Mouse (Mus musculus): ENCODE measurements around the gene Col28a1.

Gene Col28a1

DNA sequence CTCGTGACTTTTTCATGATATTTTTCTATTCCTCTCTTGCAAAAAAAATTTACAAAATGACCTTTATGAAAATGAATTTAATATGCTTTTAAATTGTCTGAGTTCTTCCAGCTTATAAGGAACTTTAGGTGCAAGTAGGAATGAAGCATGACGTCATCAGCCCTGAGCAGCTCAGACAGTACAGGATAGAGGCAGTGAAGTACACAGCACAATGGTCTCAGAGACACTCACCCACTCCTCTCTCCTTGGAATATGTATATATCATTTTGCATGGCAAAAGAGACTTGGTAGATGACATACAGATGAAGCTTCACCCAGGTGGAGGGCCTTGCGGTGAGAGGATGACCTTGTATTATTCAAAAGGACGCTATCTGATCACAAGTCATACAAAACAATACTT, 197.7 kb downstream of the Col28a1 start:
- in situ Hi-C loops (cut with MboI): no loop called here

DNA sequence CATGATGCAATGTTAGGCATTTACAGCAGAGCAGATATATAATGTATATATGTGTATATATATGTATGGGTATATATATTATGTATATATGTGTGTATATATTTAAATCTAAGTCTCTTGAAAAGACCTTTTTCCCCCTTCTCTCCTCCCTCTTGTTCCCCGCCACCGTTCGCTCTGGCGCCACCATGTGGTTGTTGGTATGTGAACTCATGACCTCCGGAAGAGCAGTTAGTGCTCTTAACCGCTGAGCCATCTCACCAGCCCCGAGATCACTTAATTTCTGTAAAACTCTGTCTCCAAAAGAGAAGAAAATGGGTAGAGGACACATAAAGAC, 208.8 kb downstream of the Col28a1 start:
- in situ Hi-C loops (cut with MboI): loop anchor here (10.0 kb wide), 1 partner anchor 249 kb away; no protein-coding TSS in a partner anchor

DNA sequence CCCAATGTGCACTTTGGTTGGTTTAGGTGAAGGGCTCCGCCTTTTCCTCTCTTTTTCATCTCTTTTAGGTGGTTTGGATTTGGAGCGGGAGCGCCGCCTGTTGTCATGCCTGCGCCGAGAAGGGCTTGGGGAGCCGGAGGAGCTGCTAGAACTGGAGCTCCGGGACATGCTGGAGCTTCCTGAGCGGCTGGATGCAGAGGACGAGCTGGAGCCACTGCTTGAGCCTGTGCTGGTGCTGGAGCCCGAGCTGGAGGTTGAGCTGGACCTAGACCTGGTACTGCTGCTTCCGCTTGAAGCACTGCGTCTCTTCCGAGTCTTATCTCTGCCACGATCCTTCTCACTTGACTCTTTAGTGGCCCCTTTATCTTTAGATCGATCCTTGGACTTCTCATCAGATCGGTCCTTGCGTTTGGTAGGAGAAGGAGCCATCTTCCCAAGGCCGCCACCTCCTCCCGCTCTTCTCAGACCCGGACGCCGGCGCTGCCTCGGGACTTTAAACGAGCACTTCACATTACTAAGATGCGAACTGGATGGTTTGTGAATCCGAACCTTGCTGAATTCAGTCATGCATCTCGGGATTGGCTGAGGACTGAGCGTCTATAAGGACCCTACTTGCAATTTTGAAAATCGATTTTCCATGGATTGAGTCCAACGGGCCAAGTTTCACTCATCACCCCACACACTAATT, 209.3 kb downstream of the Col28a1 start:
- in situ Hi-C loops (cut with MboI): loop anchor here (10.0 kb wide), 1 partner anchor 248 kb away; no protein-coding TSS in a partner anchor

GRCm38 (mm10) chr6:7971020-7971760, 221.2 kb downstream of the Col28a1 start:
- in situ Hi-C loops (cut with MboI): no loop called here

- in situ Hi-C loops (cut with MboI): no loop called here
Measured at GRCm38 (mm10) chr6:7969376-7969775, 223.0 kb downstream of the Col28a1 start.

DNA sequence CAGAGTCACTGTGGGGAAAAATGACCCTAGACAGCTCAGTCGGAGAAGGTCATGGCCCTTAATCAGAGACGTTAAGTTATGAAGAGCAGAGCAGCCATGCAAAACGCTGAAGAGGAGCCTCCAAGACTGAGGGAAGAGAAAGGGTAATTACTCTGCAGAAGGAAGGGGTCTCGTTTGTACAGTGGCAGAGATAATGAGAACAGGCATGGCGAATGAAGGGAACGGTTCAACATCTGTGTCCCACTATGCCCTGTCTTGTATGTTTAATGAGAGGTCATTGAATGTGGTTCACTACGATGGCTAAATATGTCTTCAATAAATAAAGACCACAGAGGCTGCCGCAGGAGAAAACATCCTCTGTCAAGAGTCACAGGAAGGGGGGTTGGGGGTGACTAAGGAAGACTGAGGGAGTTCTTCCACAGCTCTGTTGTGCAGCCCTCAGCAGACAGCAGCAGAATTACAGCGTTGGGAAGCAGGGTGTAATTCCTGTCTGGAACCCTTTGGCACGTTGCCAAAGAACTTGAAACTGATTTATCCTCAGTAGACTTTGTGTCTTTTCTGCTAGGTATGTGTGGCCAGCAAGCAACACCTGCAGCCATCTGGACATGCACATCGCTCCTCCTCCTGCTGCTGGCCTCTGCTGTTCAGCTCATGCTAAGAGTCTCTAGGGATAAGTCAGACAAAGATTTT, 226.4 kb downstream of the Col28a1 start:
- in situ Hi-C loops (cut with MboI): no loop called here

GRCm38 (mm10) chr6:7962749-7963148, 229.7 kb downstream of the Col28a1 start:
- in situ Hi-C loops (cut with MboI): no loop called here

DNA sequence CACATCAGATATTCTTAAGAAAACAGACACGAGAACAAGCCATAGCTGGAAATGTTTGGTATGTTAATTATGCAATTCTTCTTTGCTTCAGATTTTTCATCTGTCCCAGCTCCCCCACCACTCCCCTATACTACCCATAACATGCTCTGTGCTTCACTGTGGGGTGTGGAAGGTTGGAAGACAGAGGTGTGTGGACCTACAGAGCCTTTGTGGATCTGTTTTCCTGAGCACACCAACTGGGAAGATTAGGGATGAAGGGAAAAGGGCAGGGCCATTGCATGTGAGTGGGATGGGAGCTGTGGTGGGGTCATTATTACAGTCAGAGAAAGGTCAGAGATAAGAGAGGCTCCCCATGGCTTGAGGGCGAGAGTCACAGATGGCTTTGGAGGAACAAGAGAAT, 240.2 kb downstream of the Col28a1 start:
- in situ Hi-C loops (cut with MboI): no loop called here

DNA sequence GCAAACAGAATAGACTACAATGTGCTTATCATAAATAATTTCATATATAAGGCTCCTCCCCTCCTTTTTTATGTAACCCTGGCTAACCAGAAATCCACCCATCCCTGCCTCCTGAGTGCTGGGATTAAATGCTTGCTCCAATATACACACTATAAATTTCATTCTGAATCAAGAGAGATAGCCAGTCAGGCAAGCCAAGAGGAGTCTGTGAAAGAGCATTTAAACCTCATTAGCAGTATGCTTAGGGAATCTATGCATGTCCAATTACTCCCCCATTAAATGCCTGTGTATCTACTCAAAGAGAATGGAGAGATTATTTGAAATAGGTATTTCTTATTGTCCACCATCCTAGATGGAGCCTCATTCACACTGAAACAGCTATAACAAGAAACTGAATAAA, 240.6 kb downstream of the Col28a1 start:
- in situ Hi-C loops (cut with MboI): no loop called here
